Mouse (Mus musculus): Measurements from ENCODE around the gene Pgbd5. TPM values are rescaled to one million over a fixed set of nuclear protein-coding genes. Genes with fewer than 3 reads are reported as not detected.
"Not testable (repeated sequence)": the region's sequence is repeated elsewhere in the genome, so short reads cannot be mapped to it uniquely, and the experiment has no call there.

Pgbd5 gene
- polyA plus RNA-seq, 1 experiment from 2014 or later = 1.7 TPM

- Histone ChIP-seq H3K4me1 (ENCODE audit: control insufficient read depth, insufficient read depth, low read length) (peaks cover 9% of the 10 kb centered on the region), H3K27me3 (replicated peaks; ENCODE audit: control insufficient read depth, insufficient read depth, low read length) (peaks cover 5% of the 10 kb centered on the region; the same call in 1 of the 2 replicates), H3K9me3 (ENCODE audit: control insufficient read depth, low read length) (no peaks in the 10 kb centered on the region), H3K27ac (ENCODE audit: low read length) (no peak overlapping the region), H3K4me3 (ENCODE audit: low read length) (no peak overlapping the region), H3K4me2 (ENCODE audit: low read depth, low read length) (no peak overlapping the region), H3K36me3 (ENCODE audit: control insufficient read depth, insufficient read depth, low read length) (no peaks in the 10 kb centered on the region), H3K9ac (ENCODE audit: low read depth, low read length) (no peak overlapping the region)
- no peak for ATAC-seq
- WGBS = 45% methylated on average over 4 of the region's 4 CpGs
These were observed 4.3 kb downstream of the Pgbd5 start for GRCm38 (mm10) chr8:124435170-124435569.

- ATAC-seq = peak; percentile 99
- peak overlapping the region; percentile 73 for H3K9ac ChIP-seq (ENCODE audit: low read depth, low read length)
- H3K4me1 ChIP-seq (ENCODE audit: control insufficient read depth, insufficient read depth, low read length) = peaks cover 9% of the 10 kb centered on the region
- peaks cover 5% of the 10 kb centered on the region; the same call in 1 of the 2 replicates for H3K27me3 ChIP-seq (replicated peaks; ENCODE audit: control insufficient read depth, insufficient read depth, low read length)
- no peaks in the 10 kb centered on the region for H3K9me3 ChIP-seq (ENCODE audit: control insufficient read depth, low read length)
- peak overlapping the region; percentile 99 for H3K4me2 ChIP-seq (ENCODE audit: low read depth, low read length)
- H3K27ac ChIP-seq (ENCODE audit: low read length) = no peak overlapping the region
- no peaks in the 10 kb centered on the region for H3K36me3 ChIP-seq (ENCODE audit: control insufficient read depth, insufficient read depth, low read length)
- under 1% methylated on average over 70 of the region's 101 CpGs for WGBS
- peak overlapping the region; percentile 75 for H3K4me3 ChIP-seq (ENCODE audit: low read length)
These were observed 5.2 kb downstream of the Pgbd5 start for GRCm38 (mm10) chr8:124434126-124434790.

DNA sequence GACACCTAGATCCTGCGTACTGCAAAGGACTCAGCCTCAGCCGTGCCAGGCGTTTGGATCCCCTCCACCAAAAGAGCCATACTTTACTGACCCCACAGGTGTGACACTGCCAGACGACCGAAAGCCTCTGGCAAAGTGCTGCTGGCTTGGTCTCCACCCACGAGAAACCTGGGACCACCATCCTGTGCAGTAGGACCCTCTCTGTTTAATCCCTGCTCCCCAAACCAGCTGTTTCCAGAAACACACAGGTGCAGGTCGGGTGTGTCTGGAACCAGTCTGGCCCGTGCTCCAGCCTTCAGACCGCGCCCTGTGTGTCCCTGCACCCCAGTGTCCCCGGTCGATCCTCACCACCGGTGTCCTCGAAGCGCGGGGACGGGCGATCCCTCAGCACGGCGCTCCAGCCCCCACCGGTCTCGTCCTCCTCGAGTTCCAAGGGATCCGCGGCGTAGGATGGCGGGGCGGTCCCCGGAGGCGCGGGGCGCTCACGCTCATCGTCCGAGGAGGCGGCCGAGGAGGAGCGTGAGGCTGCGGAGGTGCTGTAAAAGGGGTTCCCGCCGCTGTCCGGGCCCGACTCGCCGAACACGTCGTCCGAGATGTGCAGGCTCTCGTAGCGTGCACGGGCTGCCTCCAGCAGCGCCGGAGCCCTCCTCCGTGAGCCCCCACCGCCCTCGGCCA, 5.9 kb downstream of the Pgbd5 start:
- ATAC-seq = peak; percentile 9
- H3K27me3 ChIP-seq (replicated peaks; ENCODE audit: control insufficient read depth, insufficient read depth, low read length) = peaks cover 5% of the 10 kb centered on the region; the same call in 1 of the 2 replicates
- no peaks in the 10 kb centered on the region for H3K36me3 ChIP-seq (ENCODE audit: control insufficient read depth, insufficient read depth, low read length)
- H3K27ac ChIP-seq (ENCODE audit: low read length) = no peak overlapping the region
- H3K9me3 ChIP-seq (ENCODE audit: control insufficient read depth, low read length) = no peaks in the 10 kb centered on the region
- WGBS = 1% methylated on average over 56 of the region's 56 CpGs
- H3K9ac ChIP-seq (ENCODE audit: low read depth, low read length) = peak overlapping the region; percentile 73
- peak overlapping the region; percentile 99 for H3K4me2 ChIP-seq (ENCODE audit: low read depth, low read length)
- H3K4me1 ChIP-seq (ENCODE audit: control insufficient read depth, insufficient read depth, low read length) = peaks cover 9% of the 10 kb centered on the region
- H3K4me3 ChIP-seq (ENCODE audit: low read length) = peak overlapping the region; percentile 75

- H3K27me3 ChIP-seq (replicated peaks; ENCODE audit: control insufficient read depth, insufficient read depth, low read length) = peaks cover 5% of the 10 kb centered on the region; the same call in 1 of the 2 replicates
- no peak for ATAC-seq
- H3K27ac ChIP-seq (ENCODE audit: low read length) = no peak overlapping the region
- H3K9ac ChIP-seq (ENCODE audit: low read depth, low read length) = no peak overlapping the region
- H3K36me3 ChIP-seq (ENCODE audit: control insufficient read depth, insufficient read depth, low read length) = no peaks in the 10 kb centered on the region
- no peak overlapping the region for H3K4me3 ChIP-seq (ENCODE audit: low read length)
- no peaks in the 10 kb centered on the region for H3K9me3 ChIP-seq (ENCODE audit: control insufficient read depth, low read length)
- H3K4me1 ChIP-seq (ENCODE audit: control insufficient read depth, insufficient read depth, low read length) = peaks cover 9% of the 10 kb centered on the region
- no peak overlapping the region for H3K4me2 ChIP-seq (ENCODE audit: low read depth, low read length)
- 50% methylated on average over 6 of the region's 6 CpGs for WGBS
These were observed 8.6 kb downstream of the Pgbd5 start for GRCm38 (mm10) chr8:124430881-124431280.

- Histone ChIP-seq H3K36me3 (ENCODE audit: control insufficient read depth, insufficient read depth, low read length) (no peaks in the 10 kb centered on the region), H3K4me1 (ENCODE audit: control insufficient read depth, insufficient read depth, low read length) (peaks cover 9% of the 10 kb centered on the region), H3K9ac (ENCODE audit: low read depth, low read length) (no peak overlapping the region), H3K4me2 (ENCODE audit: low read depth, low read length) (no peak overlapping the region), H3K27me3 (replicated peaks; ENCODE audit: control insufficient read depth, insufficient read depth, low read length) (peaks cover 5% of the 10 kb centered on the region; the same call in 1 of the 2 replicates), H3K4me3 (ENCODE audit: low read length) (no peak overlapping the region), H3K27ac (ENCODE audit: low read length) (no peak overlapping the region), H3K9me3 (ENCODE audit: control insufficient read depth, low read length) (no peaks in the 10 kb centered on the region)
- WGBS = 44% methylated on average over 6 of the region's 6 CpGs
- no peak for ATAC-seq
These were observed 10.0 kb downstream of the Pgbd5 start for GRCm38 (mm10) chr8:124429417-124429816.

DNA sequence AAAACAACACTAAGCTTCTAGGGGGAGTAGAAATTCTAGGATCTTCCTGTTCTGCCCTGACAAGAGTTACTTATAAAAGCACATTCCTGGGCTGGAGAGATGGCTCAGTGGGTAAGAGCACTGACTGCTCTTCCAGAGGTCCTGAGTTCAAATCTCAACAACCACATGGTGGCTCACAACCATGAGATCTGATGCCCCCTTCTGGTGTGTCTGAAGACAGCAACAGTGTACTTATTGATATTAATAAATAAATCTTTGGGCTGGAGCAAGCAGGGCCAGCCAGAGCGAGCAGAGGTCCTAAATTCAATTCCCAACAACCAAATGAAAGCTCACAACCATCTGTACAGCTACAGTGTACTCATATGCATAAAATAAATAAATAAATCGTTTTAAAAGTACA, 10.7 kb downstream of the Pgbd5 start:
- H3K9me3 ChIP-seq (ENCODE audit: control insufficient read depth, low read length); H3K4me3 ChIP-seq (ENCODE audit: low read length); H3K27ac ChIP-seq (ENCODE audit: low read length); ATAC-seq; H3K4me2 ChIP-seq (ENCODE audit: low read depth, low read length); H3K9ac ChIP-seq (ENCODE audit: low read depth, low read length); H3K4me1 ChIP-seq (ENCODE audit: control insufficient read depth, insufficient read depth, low read length); H3K27me3 ChIP-seq (replicated peaks; ENCODE audit: control insufficient read depth, insufficient read depth, low read length); H3K36me3 ChIP-seq (ENCODE audit: control insufficient read depth, insufficient read depth, low read length): not testable (repeated sequence)
- WGBS = 55% methylated on average over 2 of the region's 2 CpGs

GRCm38 (mm10) chr8:124421413-124421812, 18.0 kb downstream of the Pgbd5 start:
- Histone ChIP-seq H3K4me3 (ENCODE audit: low read length) (no peak overlapping the region), H3K9me3 (ENCODE audit: control insufficient read depth, low read length) (no peaks in the 10 kb centered on the region), H3K27ac (ENCODE audit: low read length) (no peak overlapping the region), H3K36me3 (ENCODE audit: control insufficient read depth, insufficient read depth, low read length) (no peaks in the 10 kb centered on the region), H3K4me1 (ENCODE audit: control insufficient read depth, insufficient read depth, low read length) (peaks cover 3% of the 10 kb centered on the region; the same call in 1 of the 2 replicates), H3K27me3 (replicated peaks; ENCODE audit: control insufficient read depth, insufficient read depth, low read length) (no peaks in the 10 kb centered on the region), H3K4me2 (ENCODE audit: low read depth, low read length) (no peak overlapping the region), H3K9ac (ENCODE audit: low read depth, low read length) (no peak overlapping the region)
- ATAC-seq = no peak
- WGBS = 35% methylated on average over 8 of the region's 8 CpGs

DNA sequence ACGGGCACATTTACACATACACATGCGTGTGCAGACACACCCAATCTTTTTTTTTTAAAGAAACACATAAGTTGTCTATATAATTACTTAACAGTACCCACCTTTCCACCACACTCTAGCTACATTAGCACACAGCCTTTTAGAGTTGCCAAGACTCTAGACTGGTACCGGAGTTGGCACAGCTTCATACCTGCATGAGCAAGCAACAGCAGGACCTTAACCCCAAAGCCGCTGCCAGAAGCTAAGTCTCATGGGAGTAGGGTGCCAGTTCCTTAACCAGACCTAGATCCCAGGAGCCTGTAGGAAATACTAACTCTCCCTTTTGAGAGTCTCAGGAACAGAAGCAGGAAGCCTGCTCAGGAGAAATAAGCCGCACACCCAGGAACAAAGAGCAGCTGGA, 20.5 kb downstream of the Pgbd5 start:
- WGBS = 93% methylated on average over 5 of the region's 5 CpGs
- H3K9me3 ChIP-seq (ENCODE audit: control insufficient read depth, low read length) = no peaks in the 10 kb centered on the region
- no peak overlapping the region for H3K27ac ChIP-seq (ENCODE audit: low read length)
- H3K4me2 ChIP-seq (ENCODE audit: low read depth, low read length) = no peak overlapping the region
- H3K36me3 ChIP-seq (ENCODE audit: control insufficient read depth, insufficient read depth, low read length) = no peaks in the 10 kb centered on the region
- H3K9ac ChIP-seq (ENCODE audit: low read depth, low read length) = no peak overlapping the region
- peaks cover 3% of the 10 kb centered on the region; the same call in 1 of the 2 replicates for H3K4me1 ChIP-seq (ENCODE audit: control insufficient read depth, insufficient read depth, low read length)
- H3K27me3 ChIP-seq (replicated peaks; ENCODE audit: control insufficient read depth, insufficient read depth, low read length) = no peaks in the 10 kb centered on the region
- ATAC-seq = no peak
- H3K4me3 ChIP-seq (ENCODE audit: low read length) = no peak overlapping the region

- no peaks in the 10 kb centered on the region for H3K36me3 ChIP-seq (ENCODE audit: control insufficient read depth, insufficient read depth, low read length)
- no peaks in the 10 kb centered on the region for H3K9me3 ChIP-seq (ENCODE audit: control insufficient read depth, low read length)
- no peak overlapping the region for H3K9ac ChIP-seq (ENCODE audit: low read depth, low read length)
- no peak overlapping the region for H3K4me2 ChIP-seq (ENCODE audit: low read depth, low read length)
- WGBS = 77% methylated on average over 6 of the region's 6 CpGs
- no peak overlapping the region for H3K27ac ChIP-seq (ENCODE audit: low read length)
- peaks cover 3% of the 10 kb centered on the region; the same call in 1 of the 2 replicates for H3K4me1 ChIP-seq (ENCODE audit: control insufficient read depth, insufficient read depth, low read length)
- H3K4me3 ChIP-seq (ENCODE audit: low read length) = no peak overlapping the region
- no peaks in the 10 kb centered on the region for H3K27me3 ChIP-seq (replicated peaks; ENCODE audit: control insufficient read depth, insufficient read depth, low read length)
- ATAC-seq = no peak
These were observed 21.3 kb downstream of the Pgbd5 start for GRCm38 (mm10) chr8:124418185-124418584.

Data from intestine, embryonic 16.5 days (tissue).